Mouse (Mus musculus): ENCODE data around the gene Iqsec1.

GRCm38 (mm10) chr6:90781921-90782770 is 206.3 kb downstream of the Iqsec1 start:
- TF ChIP-seq CTCF (IDR thresholded peaks at IDR 0.05; ENCODE audit: low read depth) (no peak), EP300 (IDR thresholded peaks at IDR 0.05; ENCODE audit: low read depth) (no peak)

Data from heart, postnatal 0 days (tissue).